Mouse (Mus musculus) T-cell, adult 2 months (primary cell): ENCODE data around the gene Cmtm4.

Experiments used
- DNase-seq: peaks from one replicate; pipeline ENCODE4 v3.0.0; 2022; ENCODE audit warnings: low spot score

Gene Cmtm4

DNA sequence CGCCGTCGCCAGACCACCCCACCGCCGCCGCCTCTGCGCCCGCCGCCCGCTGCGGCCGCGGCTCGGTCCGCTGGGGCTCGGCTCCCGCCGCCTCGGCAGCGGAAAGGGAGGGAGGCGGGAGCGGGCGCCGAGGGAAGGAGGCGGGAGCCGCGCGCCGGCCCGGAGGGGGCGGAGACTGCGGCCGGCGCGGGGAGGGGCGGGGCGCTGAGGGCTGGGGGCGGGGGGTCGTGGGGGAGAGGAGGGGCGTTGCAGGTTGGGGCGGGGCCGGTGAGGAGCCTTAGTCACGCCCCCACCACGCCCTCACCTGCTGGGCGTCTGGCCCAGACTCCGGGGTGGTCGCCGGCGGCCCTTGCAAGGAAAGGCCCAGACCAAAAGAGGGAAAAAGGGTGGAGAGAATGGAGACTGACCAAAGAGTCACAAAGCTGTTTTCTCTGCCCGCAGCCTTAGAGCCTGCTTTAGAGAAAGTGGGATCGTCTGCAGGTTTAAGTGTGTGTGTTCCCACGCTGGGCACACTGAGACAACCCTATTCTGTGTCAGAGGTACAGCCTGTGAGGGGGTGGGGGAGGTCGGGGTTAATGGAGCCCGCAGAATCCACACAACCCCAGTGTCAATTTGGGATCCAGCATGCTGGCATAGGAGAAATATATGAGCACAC lies at the start of gene Cmtm4:
Gene Cmtm4, minus strand, starts transcription at position 105 of the 655 bp plus-strand sequence.
- DNase-seq, result peak; percentile 34

DNA sequence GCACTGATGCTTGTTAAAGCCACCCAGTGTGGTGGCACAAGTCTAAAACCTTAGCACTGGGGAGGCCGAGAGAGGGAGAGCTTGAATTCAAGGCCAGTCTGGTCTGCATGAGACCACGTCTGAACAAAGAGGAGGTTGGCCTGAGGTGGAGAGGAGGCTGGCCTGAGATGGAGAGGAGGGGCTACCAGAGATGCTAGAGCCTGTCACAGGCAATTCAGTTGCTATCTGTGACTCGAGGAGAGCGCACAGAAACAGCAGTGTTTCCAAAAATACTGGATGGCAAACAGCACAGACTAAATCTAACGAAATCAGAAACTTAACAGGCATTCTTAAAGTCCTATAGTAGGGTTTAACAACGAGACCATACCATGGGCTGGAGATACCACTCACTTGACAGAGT lies 49.6 kb upstream of the Cmtm4 start:
- DNase-seq, result no peak

DNA sequence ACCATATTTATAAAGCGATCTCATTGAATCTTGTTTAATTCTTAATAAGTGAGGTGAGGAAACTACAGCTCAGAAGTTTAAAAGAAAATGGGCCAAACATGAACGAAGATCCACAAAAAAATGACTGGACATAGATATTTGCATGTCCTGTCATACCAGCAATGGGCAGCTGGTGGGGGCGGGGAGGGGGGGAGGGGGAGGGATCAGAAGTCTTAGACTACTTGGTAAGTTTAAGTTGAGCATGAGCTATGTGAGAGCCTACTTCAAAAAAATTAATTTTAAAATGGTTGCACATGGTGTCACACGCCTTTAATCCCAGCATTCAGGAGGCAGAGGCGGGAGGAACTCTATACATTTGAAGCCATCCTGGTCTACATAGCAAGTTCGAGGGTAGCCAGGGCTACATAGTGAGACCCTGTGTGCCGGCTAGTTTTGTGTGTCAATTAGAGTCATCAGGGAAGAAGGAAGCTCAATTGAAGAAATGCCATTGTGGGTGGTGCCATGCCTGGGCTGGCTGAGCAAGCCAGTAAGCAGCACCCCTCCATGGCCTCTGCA lies 47.6 kb upstream of the Cmtm4 start:
- DNase-seq, result no peak

DNA sequence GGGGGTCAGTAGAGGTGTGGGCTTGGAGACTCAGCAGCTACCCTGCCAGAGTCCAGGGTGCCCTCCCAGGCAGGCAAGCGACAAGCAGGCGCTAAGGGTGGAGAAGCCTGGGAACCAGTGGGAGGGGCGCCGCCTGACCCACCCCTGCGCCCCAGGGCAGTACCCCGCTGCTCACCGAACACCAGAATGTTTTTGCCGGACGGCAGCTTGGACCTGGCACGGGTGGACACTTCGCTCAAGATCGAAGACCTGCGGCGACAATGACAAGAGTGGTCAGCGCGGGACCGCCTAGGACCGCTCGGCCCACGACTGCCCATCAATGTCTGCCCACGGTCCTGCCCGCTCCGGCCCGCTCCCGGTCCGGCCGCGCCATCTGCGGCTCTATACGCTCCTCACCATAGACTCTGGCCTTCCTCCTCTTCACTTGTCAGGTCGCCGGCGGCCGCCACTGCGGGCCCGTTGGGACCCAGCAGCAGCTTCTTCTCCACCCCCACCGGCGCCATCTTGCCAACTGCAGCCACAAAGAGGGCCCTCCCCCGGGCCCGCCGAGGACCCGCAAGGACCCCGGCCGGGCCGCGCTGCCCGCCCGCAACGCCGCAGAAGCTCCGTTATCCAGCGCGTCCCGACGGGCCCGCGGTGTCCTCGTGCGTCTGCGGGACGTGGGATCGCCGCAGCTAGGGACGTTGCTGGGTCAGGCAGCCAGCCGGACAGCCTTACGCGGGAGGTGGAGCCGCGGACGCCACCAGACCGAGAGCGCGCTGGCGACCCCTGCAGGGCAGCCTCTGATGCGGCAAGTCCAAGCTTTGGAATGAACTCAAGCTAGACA lies 46.9 kb upstream of the Cmtm4 start, which contains the start of gene Dync1li2:
Gene Dync1li2, minus strand, starts transcription at position 749 of the 826 bp plus-strand sequence.
- peak; percentile 90 for DNase-seq

DNA sequence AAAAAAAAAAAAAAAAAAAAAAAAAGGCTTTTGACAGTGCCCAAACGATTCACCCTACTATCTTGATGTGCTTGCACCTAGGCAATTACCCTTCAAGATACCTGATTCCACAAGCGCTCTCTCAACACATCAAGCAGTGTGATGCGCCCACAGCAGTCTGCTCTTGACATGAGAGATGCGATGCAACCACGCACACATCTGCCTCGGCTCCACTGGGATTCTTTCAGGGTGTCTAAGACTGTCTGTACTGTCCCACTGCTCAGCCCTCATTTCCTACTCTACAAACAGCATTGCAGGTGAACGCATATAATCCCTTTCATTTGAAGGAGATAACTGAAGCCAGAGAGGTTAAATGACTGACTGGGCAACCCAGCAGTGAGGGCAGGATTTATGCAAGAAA lies 46.0 kb upstream of the Cmtm4 start:
- DNase-seq, result no peak

DNA sequence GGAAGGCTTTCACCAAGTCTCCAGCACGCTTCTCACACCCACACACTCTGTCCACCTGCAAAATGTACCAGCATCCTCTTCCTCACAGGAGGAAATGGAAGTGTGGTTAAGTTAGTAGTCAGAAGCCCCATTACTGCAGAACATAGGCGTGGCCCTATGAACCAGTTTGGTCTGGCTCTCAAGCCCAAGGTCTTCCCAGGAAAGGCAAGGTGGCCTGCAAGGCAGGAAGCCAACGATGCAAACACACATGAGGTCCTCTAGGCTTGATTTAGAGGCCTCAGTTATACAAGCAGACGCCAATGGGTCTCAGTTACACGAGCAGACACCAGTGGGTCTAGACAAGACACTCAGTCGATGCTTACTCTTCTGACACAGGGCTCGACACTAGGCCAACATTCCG lies 43.9 kb upstream of the Cmtm4 start:
- DNase-seq, result no peak

DNA sequence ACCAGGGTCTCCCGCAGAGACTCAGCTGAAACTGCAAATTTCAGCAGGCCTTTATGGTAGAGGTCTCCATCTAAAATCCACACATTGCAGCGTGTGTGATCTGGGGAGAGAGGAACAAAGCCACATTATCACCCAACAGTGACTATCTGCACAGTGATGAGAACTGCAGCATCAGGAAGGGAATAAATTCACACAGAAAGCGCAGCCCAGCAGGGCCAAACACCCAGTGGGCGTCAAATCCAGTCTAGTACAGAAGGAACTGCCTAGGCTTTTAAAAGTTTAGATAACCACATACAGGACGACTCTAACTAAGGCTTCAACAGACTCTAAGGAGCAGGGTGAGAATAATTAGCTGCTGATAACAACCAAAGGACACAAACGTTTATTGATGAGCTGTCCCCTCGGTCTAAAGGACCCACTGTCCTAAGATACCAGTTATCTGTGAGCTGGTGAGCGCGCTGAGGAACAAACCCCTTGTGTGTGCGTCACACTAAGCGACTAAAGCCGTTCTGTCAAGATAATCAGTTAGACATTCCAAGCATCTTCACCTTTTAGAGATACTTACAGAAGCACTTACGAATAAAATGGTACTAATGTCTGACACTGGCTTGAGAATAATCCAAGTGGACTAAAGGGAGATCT lies 42.0 kb upstream of the Cmtm4 start:
- DNase-seq, result no peak

DNA sequence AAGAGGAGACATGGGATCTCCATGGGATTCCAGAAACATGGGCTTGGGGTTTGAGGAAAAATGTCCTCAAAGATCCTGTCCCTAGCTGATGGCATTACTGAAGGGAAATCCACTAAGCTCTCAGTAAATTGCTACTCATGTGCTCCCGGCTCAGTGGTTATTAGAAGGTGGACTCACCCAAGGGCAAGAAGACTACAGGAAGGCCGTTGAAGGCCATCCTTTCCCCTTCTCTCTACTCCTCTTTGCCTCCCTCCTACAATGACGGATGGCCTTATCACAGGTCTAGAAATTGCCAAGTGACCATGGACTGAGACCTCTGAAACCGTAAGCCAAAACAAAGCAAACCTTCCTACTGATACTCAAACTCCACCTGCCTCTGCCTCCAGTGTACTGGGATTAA lies 41.0 kb upstream of the Cmtm4 start:
- DNase-seq, result no peak

DNA sequence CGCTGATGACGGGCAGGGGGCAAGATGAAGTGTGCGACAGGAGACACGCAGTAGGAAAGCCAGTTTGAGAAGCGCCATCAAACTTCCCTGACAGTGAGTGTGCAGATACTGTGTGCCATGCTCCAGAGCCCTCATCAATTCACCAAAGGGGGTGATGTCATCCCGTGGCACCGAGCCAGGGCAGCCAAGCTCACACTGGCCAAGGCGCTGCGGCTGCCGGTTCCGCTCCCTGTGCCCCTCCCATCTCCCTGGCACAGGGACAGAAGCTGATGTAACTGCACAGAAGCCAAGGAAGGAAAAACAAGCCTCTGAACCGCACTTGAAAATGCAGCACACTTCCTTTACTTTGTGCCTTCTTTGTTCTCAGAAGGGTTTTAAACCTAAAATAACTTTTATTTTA lies 40.4 kb upstream of the Cmtm4 start:
- DNase-seq, result peak; percentile 89

DNA sequence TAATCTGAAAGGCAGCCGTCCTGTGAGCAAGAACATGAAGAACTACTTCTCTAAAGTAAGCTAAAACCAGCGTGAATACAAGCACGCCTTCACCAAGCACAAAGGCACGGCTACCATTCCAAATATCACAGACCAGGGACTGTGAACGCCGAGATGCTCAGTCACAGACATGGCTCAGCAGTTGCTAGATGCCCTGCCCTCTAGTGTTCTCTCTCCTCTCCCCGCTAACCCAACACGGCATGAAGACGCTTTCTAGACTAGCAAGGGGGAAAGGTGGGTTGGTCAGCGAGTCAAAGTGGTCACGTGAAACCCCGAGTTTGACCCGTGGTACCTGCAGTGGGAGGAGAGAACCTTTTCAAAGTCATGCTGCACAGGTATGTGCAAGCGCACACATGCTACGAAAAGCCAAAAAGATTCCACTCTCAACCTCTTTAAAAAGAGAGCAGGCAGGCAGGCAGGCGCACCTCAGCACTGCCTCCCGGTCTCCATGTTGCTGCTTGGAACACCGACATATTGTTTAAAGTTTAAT lies 39.3 kb upstream of the Cmtm4 start:
- DNase-seq, result no peak

DNA sequence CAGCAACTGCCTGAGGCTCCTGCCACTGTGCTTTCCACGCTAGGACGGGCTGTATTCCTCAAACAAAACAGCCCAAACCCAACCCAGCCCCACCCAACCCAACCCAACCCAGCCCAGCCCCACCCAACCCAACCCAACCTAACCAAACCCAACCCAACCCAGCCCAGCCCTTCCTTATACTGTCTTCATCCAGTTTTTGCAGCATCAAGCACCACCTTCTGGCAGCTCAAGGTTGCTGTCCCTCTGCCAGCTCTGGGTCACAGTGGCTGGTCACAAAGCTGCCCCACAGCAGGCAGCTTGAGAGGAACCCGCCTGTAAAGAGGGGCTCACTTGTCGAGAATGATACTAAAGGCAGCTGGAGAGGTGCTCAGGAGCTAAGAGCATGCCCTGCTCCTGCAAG lies 38.7 kb upstream of the Cmtm4 start:
- no peak for DNase-seq

DNA sequence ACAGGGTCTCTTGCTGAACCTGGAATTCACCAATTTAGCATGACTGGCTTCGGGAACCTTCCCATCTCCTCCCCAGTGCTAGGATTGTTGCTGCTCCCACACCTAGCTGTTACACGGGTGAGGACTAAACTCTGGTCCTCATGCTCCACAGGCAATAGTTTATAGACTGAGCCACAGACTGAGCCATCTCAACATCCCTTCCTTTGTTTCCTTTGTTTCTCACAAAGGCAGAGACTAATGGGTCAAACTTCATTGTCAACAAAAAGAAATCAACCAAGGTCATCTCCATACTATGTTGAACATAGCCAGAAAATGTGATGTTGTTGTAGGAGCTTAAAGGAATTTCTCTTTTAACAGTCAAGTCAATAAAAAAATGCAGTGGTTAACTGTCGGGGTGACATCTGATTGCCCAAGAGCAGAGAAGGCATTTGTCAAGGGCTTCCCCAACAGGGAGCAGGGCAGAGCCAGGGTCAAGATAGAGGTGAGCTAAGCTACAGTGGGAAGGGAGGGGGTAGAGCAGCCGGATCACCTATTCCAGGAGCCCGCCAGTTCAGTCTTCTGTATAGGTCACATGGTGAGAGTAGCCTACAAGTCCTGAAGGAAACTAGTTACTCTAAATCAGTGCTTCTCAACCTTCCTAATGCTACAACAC lies 37.7 kb upstream of the Cmtm4 start:
- DNase-seq, result no peak

DNA sequence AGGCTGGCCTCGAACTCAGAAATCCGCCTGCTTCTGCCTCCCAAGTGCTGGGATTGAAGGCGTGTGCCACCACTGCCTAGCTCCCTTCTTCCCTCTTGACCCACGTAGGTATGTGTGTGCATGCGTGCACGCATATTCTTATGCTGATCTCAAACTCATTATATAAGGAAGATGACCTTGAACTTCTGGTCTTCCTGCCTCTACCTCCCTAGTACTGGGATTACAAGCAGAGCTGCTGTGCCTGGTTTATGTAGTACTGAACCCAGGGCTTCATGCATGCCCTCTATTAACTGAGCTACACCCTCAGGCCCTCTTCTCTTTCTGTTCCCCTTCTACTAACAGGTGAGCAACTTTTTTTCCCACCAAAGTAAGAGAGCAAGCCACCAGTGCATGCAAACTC lies 37.0 kb upstream of the Cmtm4 start:
- no peak for DNase-seq

DNA sequence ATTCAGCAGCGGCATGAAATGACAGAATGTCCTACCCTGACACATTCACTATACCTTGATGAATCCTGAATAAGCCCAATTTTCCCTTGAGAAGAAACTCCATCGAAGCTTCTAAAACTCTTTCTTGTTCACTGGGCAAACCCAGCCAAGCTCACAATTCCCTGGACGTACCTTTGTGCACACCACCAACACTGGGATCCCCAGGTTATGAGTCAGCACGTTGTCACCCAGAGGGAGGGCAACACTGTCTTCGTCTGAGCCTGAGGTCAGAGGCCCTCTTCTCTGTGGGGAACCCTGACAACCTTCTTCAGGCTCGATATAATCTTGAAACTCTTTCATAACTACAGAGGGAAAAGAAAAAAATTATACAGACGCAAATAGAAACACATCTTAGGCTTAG lies 34.6 kb upstream of the Cmtm4 start:
- no peak for DNase-seq

DNA sequence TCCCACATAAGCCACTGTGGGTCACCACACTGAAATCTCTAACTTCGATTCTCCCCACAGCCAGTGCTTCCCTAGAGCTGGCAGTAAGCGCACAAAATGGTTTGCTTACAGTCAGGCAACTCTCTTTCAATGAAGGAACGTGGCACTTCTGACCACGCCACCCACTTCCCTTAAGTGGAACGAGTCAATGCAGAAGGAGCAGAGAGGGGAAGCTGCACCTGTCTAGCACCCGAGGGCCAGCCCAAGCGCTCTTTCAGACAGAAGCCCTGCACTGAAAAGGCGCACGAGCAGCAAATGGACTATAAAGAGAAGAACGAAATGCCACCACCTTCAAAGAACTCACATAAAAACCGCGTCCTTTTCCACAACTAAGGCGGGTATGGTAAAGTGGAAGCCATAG lies 32.1 kb upstream of the Cmtm4 start:
- no peak for DNase-seq

DNA sequence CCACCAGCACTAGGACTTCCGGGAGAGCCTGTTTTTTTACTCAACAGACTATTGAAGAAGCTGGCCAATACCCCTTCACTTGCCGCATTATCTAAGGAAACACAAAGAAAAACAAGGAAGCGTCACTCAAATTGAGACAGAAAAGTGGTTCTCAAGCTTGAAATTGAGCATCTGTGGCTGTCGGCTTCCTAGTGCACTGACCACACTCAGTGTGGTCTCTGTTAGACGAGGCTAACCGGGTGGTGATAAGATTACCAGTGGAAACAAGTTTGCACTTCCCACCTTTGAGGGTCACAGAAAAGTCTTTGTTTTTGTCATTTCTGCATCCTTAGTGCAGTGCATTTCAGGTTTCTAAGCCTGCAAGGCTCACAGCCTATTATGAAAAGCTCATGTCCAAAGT lies 26.7 kb upstream of the Cmtm4 start:
- no peak for DNase-seq

DNA sequence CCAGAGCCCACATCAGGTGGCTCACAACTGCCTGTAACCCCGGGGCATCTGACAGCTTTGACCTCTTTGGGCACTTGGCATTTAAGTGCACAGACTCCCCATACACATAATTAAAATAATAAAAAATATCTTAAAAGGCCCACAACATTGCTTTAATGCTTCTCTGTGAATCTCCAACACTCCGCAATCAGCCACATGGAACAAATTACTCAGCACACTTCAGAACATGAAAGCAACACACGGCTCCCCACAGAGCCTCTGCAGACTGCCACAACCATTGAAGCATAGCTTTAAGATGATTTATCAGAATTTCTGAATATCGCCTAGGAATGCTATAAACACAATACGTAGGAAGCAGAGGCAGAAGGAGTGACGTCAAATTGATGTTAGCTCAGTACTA lies 20.4 kb upstream of the Cmtm4 start:
- no peak for DNase-seq

DNA sequence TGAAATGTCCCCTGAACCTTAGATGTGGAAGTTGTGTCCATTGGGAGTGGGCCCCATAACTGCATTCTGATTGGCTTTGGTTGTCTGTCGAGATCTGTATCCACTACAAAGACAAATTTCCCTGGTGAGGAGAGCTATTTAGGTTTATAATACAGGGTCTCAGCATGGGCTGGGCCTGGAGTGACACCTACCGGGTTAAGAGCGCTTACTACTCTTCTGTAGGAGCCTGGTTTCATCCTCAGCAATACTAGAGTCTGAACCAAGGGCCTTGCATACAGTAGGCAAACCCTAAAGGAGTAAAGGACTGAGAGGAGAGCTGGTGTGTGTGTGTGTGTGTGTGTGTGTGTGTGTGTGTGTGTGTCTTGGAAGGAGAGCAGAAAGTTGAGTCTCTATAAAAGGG lies 18.6 kb upstream of the Cmtm4 start:
- no peak for DNase-seq

DNA sequence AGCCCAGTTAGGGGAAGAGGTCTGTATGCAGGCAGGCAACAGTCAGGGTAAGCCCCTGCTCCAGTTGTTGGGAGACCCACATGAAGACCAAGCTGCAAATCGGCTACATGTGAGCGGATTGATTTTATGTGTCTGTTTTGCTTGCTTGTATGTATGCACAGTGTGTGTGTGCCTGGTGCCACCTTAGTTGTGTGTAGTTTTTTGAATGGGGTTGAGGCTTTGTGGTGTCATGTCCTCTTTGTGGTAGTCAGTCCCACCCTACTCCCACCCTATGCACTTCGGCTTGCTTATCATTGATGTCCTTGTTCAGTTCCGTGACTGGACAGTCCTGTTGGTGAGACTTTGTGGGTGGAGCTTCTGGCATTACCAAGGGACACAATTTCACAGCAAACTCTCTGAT lies 18.2 kb upstream of the Cmtm4 start:
- no peak for DNase-seq

DNA sequence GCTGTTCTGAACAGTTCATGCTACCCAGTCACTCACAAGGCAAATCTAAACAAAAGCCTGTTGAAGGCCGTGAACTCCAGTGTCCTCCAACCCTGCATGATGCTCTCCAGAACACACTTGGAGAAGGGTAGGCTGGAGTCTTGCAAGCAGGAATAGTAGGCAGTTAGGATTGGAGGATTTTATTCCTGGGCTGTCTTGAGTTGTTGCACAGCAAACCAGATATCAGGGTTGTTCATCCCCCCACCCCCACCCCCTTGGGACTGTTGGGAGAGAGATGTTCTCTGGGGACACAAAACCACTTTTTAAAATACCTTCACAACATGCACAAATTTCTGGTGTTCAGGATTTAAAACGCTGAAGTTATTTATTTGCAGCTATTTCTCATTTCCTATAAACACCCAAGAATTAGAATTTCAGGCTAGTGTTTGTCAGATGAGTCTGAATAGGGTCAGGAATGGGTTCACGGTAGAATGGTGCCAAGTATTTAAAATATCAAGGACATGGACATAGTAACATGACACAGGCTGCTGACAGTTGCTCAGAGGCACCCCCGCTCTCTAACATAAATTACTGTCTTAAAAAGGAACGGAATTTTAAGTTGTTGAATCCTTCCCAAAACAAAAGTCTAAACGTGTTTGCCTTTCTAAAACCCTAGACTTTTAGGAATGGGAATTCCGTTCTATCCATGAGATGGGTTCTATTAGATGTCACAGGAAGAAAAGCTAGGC lies 17.4 kb upstream of the Cmtm4 start:
- no peak for DNase-seq

DNA sequence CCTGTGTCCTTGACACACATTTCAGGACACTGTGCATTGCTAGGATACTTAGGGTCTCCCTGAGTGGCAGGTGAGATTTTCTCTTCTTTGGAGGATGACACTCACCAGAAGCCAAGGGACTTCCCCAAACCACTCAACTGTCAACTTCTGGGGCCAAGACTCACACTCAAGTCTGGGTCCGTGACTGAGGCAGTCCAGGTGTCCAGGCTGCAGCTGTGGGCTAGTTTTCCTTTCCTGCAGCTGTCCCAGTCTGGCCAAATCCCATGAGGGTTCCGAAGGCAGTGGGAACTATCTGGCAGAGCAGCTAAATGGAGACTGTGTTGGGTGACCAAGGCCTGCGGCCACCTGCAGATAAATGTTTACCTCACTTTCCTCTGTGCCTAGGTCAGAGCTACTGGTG lies 16.4 kb upstream of the Cmtm4 start:
- DNase-seq, result no peak
